Mouse (Mus musculus): ENCODE results near the gene Slc41a2. TPM values are rescaled to one million over a fixed set of nuclear protein-coding genes. Genes with fewer than 3 reads are reported as not detected.

Slc41a2 gene
- 3.2 and 3.4 TPM in 2 replicates for polyA plus RNA-seq (2012; rRNA removed)

GRCm38 (mm10) chr10:83337159-83337951 lies at the start of gene Slc41a2:
TSS of gene Slc41a2 (minus strand) at chr10:83337882.

GRCm38 (mm10) chr10:83359956-83360355 lies 22.3 kb upstream of the Slc41a2 start, which contains the start of gene D10Wsu102e:
TSS of gene D10Wsu102e (plus strand) at chr10:83360221.

Other genes starting within 250 kb of the Slc41a2 start
- gene D10Wsu102e, start 22.3 kb upstream of the Slc41a2 start, polyA plus RNA-seq (2012; rRNA removed) = 0.38 and 0.52 TPM in 2 replicates
- 0.78 and 1.3 TPM in 2 replicates for gene Aldh1l2, start 196.3 kb upstream of the Slc41a2 start, polyA plus RNA-seq (2012; rRNA removed)
- gene Washc4, start 205.9 kb upstream of the Slc41a2 start, polyA plus RNA-seq (2012; rRNA removed) = 1.1 TPM in 2 replicates

All from ovary, adult 2 months (tissue).